Comparison of ENCODE assay signal across 23 mouse cellular contexts in the genomic region with DNA sequence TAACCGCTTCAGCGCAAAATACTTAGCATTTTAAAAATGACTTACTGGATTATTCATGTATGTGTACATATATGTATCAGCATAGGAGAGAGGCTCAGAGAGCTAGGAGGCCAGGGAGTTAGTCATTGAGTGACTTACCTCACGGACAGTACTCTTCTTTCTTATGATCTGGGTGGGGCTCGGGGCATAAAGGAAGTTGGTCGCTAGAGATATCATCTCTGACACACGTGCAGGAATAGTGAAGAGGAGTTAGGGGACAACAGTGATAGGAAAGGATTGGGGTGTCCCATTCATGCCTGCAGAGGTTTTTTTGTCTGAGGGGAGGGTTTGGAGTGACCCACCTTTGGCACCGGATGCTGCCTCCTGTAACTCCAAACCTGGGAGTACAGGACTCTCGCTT. TPM values are rescaled to one million over a fixed set of nuclear protein-coding genes. Genes with fewer than 3 reads are reported as not detected.
DNase-seq lines count a peak whose midpoint lies in the region; ATAC-seq and TF ChIP-seq lines count a peak whose summit lies in the region.
"Had no signal": no experiment of that assay in that cellular context is flagged by ENCODE, and none has a peak within 500 bp of the region (broad histone marks: within the 10 kb centered on the region; RNA-seq: fewer than 3 reads in every experiment).

No protein-coding gene starts in this region.

- H3K9me3 ChIP-seq in G1E (replicated peaks) (peaks cover 5% of the 10 kb centered on the region), MEL (replicated peaks; ENCODE audit: insufficient read depth, low read length) (no peaks in the 10 kb centered on the region)
- no peaks in the 10 kb centered on the region for H3K9me3 ChIP-seq in midbrain, embryonic 15.5 days
- no peaks in the 10 kb centered on the region for H3K9me3 ChIP-seq in forebrain, embryonic 10.5 days

- peaks cover 39% of the 10 kb centered on the region for H3K4me1 ChIP-seq in G1E (ENCODE audit: insufficient read depth, low read depth, low read length)
- H3K4me1 ChIP-seq in MEL (ENCODE audit: control insufficient read depth in 1 of 2, insufficient read depth in 2 of 2, low read length in 2 of 2), result peaks cover 4 to 10% of the 10 kb centered on the region in 2 experiments; a peak in 3 of 4 replicates
- H3K4me1 ChIP-seq in midbrain, embryonic 15.5 days, result no peaks in the 10 kb centered on the region; the same call in 1 of the 2 replicates
- H3K4me1 ChIP-seq in forebrain, embryonic 10.5 days, result no peaks in the 10 kb centered on the region

- DNase-seq in 416B (ENCODE audit: low read depth), result peak; percentile 22
- peak; percentile 18 for DNase-seq in G1E (ENCODE audit: low spot score)
- peak; percentile 18 for DNase-seq in MEL (ENCODE audit: low read depth, low spot score)
- no peak for DNase-seq in lung, adult 18-20 months
- no peak for DNase-seq in forebrain, embryonic 10.5 days (ENCODE audit: extremely low spot score, low spot score)
- DNase-seq: adrenal gland, adult 2 months; adrenal gland, adult 8-10 months; adrenal gland, postnatal 10 days; adrenal gland, postnatal 14 days; adrenal gland, postnatal 25 days; adrenal gland, postnatal 36 days; B cell, adult 2 months; cerebellum, adult 11 months; cerebellum, adult 11-12 months; cerebellum, adult 18-20 months; cerebellum, adult 2 months; cerebellum, adult 8-10 months; cerebellum, adult 9-10 months had no signal

- no peak overlapping the region for H3K9ac ChIP-seq in MEL (ENCODE audit: control insufficient read depth, low read depth, low read length, poor library complexity, severe bottlenecking)
- H3K9ac ChIP-seq in midbrain, embryonic 15.5 days, result no peak overlapping the region

- ATAC-seq in G1E (ENCODE audit: extremely low read depth, insufficient number of reproducible peaks, low FRiP score, poor library complexity, severe bottlenecking), result peak; percentile 46
- no peak for ATAC-seq in midbrain, embryonic 15.5 days (replicated peaks)
- ATAC-seq: activated CD4-positive, CD25-positive, alpha-beta regulatory T cell, adult 4 months; CD4-positive, CD25-positive, alpha-beta regulatory T cell, adult 4 months; Patski had no signal

- no peak overlapping the region for H3K27ac ChIP-seq in MEL (ENCODE audit: control insufficient read depth, low read depth, low read length)
- H3K27ac ChIP-seq in midbrain, embryonic 15.5 days, result no peak overlapping the region
- H3K27ac ChIP-seq in forebrain, embryonic 10.5 days, result no peak overlapping the region

- TF ChIP-seq CTCF in G1E (IDR thresholded peaks at IDR 0.05; ENCODE audit: low read depth, low read length) (no peak), MEL (IDR thresholded peaks at IDR 0.05 in 2 of 3, conservative IDR thresholded peaks at IDR 0.05 in 1 of 3; ENCODE audit: control insufficient read depth in 1 of 3, insufficient read depth in 1 of 3, low read depth in 2 of 3, low read length in 3 of 3, poor library complexity in 1 of 3, severe bottlenecking in 1 of 3) (no peak)

- no peak for TF ChIP-seq POLR2A in MEL (IDR thresholded peaks at IDR 0.05; ENCODE audit: control insufficient read depth in 1 of 2, insufficient read depth in 1 of 2, low read depth in 1 of 2, low read length in 2 of 2, poor library complexity in 1 of 2)

- H3K36me3 ChIP-seq in G1E (replicated peaks) (no peaks in the 10 kb centered on the region), MEL (ENCODE audit: control insufficient read depth in 1 of 2, insufficient read depth in 2 of 2, low read length in 2 of 2) (peaks cover 0 to 6% of the 10 kb centered on the region in 2 experiments; a peak in 1 of 4 replicates)
- no peaks in the 10 kb centered on the region for H3K36me3 ChIP-seq in midbrain, embryonic 15.5 days (replicated peaks)
- H3K36me3 ChIP-seq in forebrain, embryonic 10.5 days (replicated peaks), result no peaks in the 10 kb centered on the region

- no peak for TF ChIP-seq RAD21 in MEL (IDR thresholded peaks at IDR 0.05; ENCODE audit: low read depth, low read length)

- H3K4me3 ChIP-seq in G1E (ENCODE audit: low read depth, low read length), result no peak overlapping the region; the same call in 1 of the 2 replicates
- H3K4me3 ChIP-seq in MEL (ENCODE audit: control insufficient read depth in 1 of 2, insufficient read depth in 1 of 2, low read depth in 2 of 2, low read length in 2 of 2), result no peak overlapping the region
- H3K4me3 ChIP-seq in midbrain, embryonic 15.5 days, result no peak overlapping the region
- H3K4me3 ChIP-seq in forebrain, embryonic 10.5 days, result no peak overlapping the region

- H3K27me3 ChIP-seq in G1E (ENCODE audit: insufficient read depth, low read length) (peaks cover 12% of the 10 kb centered on the region), MEL (ENCODE audit: control insufficient read depth in 1 of 2, insufficient read depth in 2 of 2, low read length in 2 of 2) (no peaks in the 10 kb centered on the region; a peak in 1 of 4 replicates)
- H3K27me3 ChIP-seq in midbrain, embryonic 15.5 days (replicated peaks), result no peaks in the 10 kb centered on the region
- H3K27me3 ChIP-seq in forebrain, embryonic 10.5 days (ENCODE audit: poor library complexity, severe bottlenecking), result no peaks in the 10 kb centered on the region
- H3K27me3 ChIP-seq: CH12.LX, Patski had no signal

- no peak overlapping the region for H3K4me2 ChIP-seq in midbrain, embryonic 15.5 days

- no peak for TF ChIP-seq EP300 in MEL (IDR thresholded peaks at IDR 0.05; ENCODE audit: low read depth in 1 of 2, low read length in 2 of 2)

- WGBS in midbrain, embryonic 15.5 days, result 93% methylated on average over 8 of the region's 8 CpGs
- WGBS in forebrain, embryonic 10.5 days, result 93% methylated on average over 8 of the region's 8 CpGs

- no peaks in the 10 kb centered on the region for H3K79me2 ChIP-seq in MEL (ENCODE audit: control insufficient read depth, insufficient read depth, low read length, poor library complexity)

TF ChIP-seq in MEL, 35 proteins besides CTCF, POLR2A, EP300 and RAD21:
- TF ChIP-seq GATA1 (IDR thresholded peaks at IDR 0.05; ENCODE audit: low read depth, low read length) (peak; percentile 20; the same call in 1 of the 2 replicates), ZMIZ1 (IDR thresholded peaks at IDR 0.05; ENCODE audit: low read depth, low read length) (no peak), BHLHE40 (IDR thresholded peaks at IDR 0.05; ENCODE audit: borderline replicate concordance, low read depth, low read length) (peak; percentile 91)

RNA-seq across cellular contexts. Expression of gene Cacng1, which starts 8.3 kb away (rescaled TPM):
- total RNA-seq in G1E (2014; fragmentation: Nextera tagmentation), result not detected in 2 replicates
- not detected in 2 replicates for total RNA-seq in G1E (2017)
- polyA plus RNA-seq in G1E (2012), result 0.04 TPM in 1 of 2 replicates, not detected in the other
- total RNA-seq in MEL (2012; rRNA removed), result not detected in 2 replicates
- not detected for polyA plus RNA-seq in MEL (2012; ENCODE audit: insufficient read depth in 1 of 2, insufficient read length in 2 of 2, low read depth in 1 of 2, low replicate concordance in 2 of 2, missing spikeins in 1 of 2)
- 0.22 and 0.23 TPM in 2 replicates for polyA plus RNA-seq in midbrain, embryonic 15.5 days (2015; fragmentation: Nextera tagmentation; extraction: Ambion mirVana)
- 0.16 TPM in 1 of 2 replicates, not detected in the other for polyA plus RNA-seq in forebrain, embryonic 10.5 days (2016; fragmentation: Nextera tagmentation; extraction: Ambion mirVana)
- total RNA-seq: adrenal gland, adult 2 months; adrenal gland, postnatal 25 days; CH12.LX had no signal
- polyA plus RNA-seq: activated CD4-positive, CD25-positive, alpha-beta regulatory T cell, adult 4 months; CD4-positive, CD25-positive, alpha-beta regulatory T cell, adult 4 months had no signal

Comparison
In these comparisons a context has a peak if more than half of its experiments do, and no peak if none do; other contexts are left out.
1. DNase-seq: peak in 416B (single experiment), G1E (single experiment) and MEL (single experiment); none in lung, adult 18-20 months (0 of 2) and forebrain, embryonic 10.5 days (single experiment).